Mouse (Mus musculus): ENCODE measurements around the gene Dusp10. TPM values are rescaled to one million over a fixed set of nuclear protein-coding genes. Genes with fewer than 3 reads are reported as not detected.

Dusp10 gene
- polyA plus RNA-seq, 1 experiment from 2014 or later: 7.0 TPM

- H3K9ac ChIP-seq: no peak overlapping the region
- H3K36me3 ChIP-seq (ENCODE audit: insufficient read depth): no peaks in the 10 kb centered on the region
- no peak overlapping the region for H3K4me3 ChIP-seq (ENCODE audit: low read depth, low read length)
- no peak overlapping the region for H3K4me2 ChIP-seq
- H3K9me3 ChIP-seq (ENCODE audit: low read depth, low read length): no peaks in the 10 kb centered on the region
- no peaks in the 10 kb centered on the region for H3K4me1 ChIP-seq (ENCODE audit: insufficient read depth)
- ATAC-seq (ENCODE audit: insufficient read depth) (no peak), DNase-seq (no peak)
- H3K27ac ChIP-seq (ENCODE audit: low read depth): no peak overlapping the region
- H3K27me3 ChIP-seq (ENCODE audit: insufficient read depth, low read length): no peaks in the 10 kb centered on the region
- WGBS: 58% methylated on average over 10 of the region's 10 CpGs
- TF ChIP-seq CTCF (IDR thresholded peaks at IDR 0.05; ENCODE audit: low read depth): no peak
Observed at GRCm38 (mm10) chr1:184015995-184016730, 3.1 kb downstream of the Dusp10 start.

- no peak for ATAC-seq (ENCODE audit: insufficient read depth)
- Histone ChIP-seq H3K4me1 (ENCODE audit: insufficient read depth) (no peaks in the 10 kb centered on the region), H3K9me3 (ENCODE audit: low read depth, low read length) (no peaks in the 10 kb centered on the region), H3K4me3 (ENCODE audit: low read depth, low read length) (no peak overlapping the region), H3K27ac (ENCODE audit: low read depth) (no peak overlapping the region), H3K27me3 (ENCODE audit: insufficient read depth, low read length) (no peaks in the 10 kb centered on the region), H3K4me2 (no peak overlapping the region), H3K36me3 (ENCODE audit: insufficient read depth) (no peaks in the 10 kb centered on the region), H3K9ac (no peak overlapping the region)
- TF ChIP-seq CTCF (IDR thresholded peaks at IDR 0.05; ENCODE audit: low read depth): no peak
- DNase-seq: no peak
- 80% methylated on average over 2 of the region's 2 CpGs for WGBS
Observed at GRCm38 (mm10) chr1:184017606-184018005, 4.5 kb downstream of the Dusp10 start.

DNA sequence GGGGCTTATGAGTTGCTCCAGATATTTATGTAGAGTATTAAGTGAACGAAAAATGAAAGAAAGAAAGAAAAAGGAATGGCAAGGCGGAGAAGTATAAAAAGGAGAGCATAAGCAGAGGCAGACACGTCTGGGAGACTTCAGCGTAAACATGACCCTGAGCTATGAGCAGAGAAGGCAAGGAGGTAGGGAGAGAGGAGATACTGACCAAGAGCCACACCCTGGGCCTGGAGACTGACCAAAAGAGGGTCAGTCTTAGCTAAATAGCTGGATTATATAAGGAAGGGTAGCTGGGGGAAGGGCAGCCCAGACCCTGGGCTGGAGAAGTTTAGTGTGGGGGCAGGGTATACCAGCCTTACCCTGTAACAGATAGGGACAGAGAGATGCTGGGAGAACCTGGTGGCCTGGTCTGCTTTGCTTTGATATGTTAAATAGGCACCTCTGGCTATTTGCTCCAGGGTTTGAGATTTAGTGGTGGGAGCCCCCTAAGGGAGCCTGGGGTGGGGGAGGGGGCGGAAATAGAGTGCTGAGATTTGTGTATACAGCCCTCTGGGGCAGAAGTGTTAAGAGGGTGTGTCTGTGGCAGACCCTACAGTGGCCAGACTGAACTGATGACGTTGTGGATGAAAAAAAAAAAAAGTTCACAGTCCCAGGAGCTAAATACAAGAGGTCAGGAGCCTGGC, 6.1 kb downstream of the Dusp10 start:
- Histone ChIP-seq H3K4me2 (no peak overlapping the region), H3K4me3 (ENCODE audit: low read depth, low read length) (no peak overlapping the region), H3K36me3 (ENCODE audit: insufficient read depth) (no peaks in the 10 kb centered on the region), H3K9me3 (ENCODE audit: low read depth, low read length) (no peaks in the 10 kb centered on the region), H3K27ac (ENCODE audit: low read depth) (no peak overlapping the region), H3K9ac (no peak overlapping the region), H3K4me1 (ENCODE audit: insufficient read depth) (no peaks in the 10 kb centered on the region), H3K27me3 (ENCODE audit: insufficient read depth, low read length) (no peaks in the 10 kb centered on the region)
- no peak for DNase-seq
- ATAC-seq (ENCODE audit: insufficient read depth): peak; percentile 63
- 44% methylated on average over 6 of the region's 6 CpGs for WGBS
- no peak for TF ChIP-seq CTCF (IDR thresholded peaks at IDR 0.05; ENCODE audit: low read depth)

- Histone ChIP-seq H3K27ac (ENCODE audit: low read depth) (no peak overlapping the region), H3K36me3 (ENCODE audit: insufficient read depth) (no peaks in the 10 kb centered on the region), H3K9me3 (ENCODE audit: low read depth, low read length) (no peaks in the 10 kb centered on the region), H3K9ac (no peak overlapping the region), H3K27me3 (ENCODE audit: insufficient read depth, low read length) (no peaks in the 10 kb centered on the region), H3K4me3 (ENCODE audit: low read depth, low read length) (no peak overlapping the region), H3K4me1 (ENCODE audit: insufficient read depth) (no peaks in the 10 kb centered on the region), H3K4me2 (no peak overlapping the region)
- TF ChIP-seq CTCF (IDR thresholded peaks at IDR 0.05; ENCODE audit: low read depth): no peak
- DNase-seq (no peak), ATAC-seq (ENCODE audit: insufficient read depth) (no peak; the same call in 1 of the 2 replicates)
- WGBS: 23% methylated on average over 6 of the region's 6 CpGs
Observed at GRCm38 (mm10) chr1:184019722-184020107, 6.6 kb downstream of the Dusp10 start.

DNA sequence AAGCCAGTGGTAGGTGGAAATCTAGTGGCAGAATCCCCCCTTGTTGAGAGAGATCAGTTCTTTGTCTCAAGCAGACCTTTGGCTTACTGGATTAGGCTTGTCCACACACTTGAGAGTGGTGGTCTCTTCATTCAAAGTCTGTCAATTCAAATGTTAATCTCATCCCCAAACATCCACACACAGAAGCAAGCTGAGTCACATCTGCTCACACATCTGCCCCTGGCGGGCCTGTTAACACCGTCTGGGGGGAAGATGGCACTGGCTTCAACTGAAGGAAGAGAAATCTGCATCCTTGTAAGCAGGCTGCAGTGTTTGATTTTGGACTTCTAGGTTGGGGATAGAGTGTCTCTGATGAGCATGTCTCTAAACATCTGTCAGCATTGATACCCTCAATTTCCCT, 10.9 kb downstream of the Dusp10 start:
- 28% methylated on average over 2 of the region's 2 CpGs for WGBS
- no peak overlapping the region for H3K4me2 ChIP-seq
- H3K27me3 ChIP-seq (ENCODE audit: insufficient read depth, low read length): no peaks in the 10 kb centered on the region
- ATAC-seq (ENCODE audit: insufficient read depth): no peak
- no peak for TF ChIP-seq CTCF (IDR thresholded peaks at IDR 0.05; ENCODE audit: low read depth)
- no peak for DNase-seq
- H3K9me3 ChIP-seq (ENCODE audit: low read depth, low read length): no peaks in the 10 kb centered on the region
- no peak overlapping the region for H3K9ac ChIP-seq
- H3K27ac ChIP-seq (ENCODE audit: low read depth): no peak overlapping the region
- no peaks in the 10 kb centered on the region for H3K4me1 ChIP-seq (ENCODE audit: insufficient read depth)
- H3K4me3 ChIP-seq (ENCODE audit: low read depth, low read length): no peak overlapping the region
- no peaks in the 10 kb centered on the region for H3K36me3 ChIP-seq (ENCODE audit: insufficient read depth)

DNA sequence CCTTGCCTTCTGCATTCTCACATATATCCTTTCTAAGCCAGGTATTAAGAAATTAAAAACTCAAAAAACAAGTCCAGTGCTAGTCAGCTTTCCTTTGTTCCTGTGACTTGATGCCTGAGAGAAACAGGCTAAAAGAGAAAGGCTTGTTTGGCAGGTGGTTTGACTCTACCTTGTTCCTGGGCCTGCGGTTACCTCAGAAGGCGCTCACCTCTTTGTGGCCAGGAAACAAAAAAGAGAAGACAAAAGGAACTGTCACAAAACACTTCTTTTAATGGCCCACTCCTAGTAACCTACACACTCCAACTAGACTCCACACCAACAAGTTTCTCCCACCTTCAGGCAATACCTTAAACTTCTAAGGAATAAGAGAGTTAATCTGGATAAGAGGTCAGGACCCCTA, 11.5 kb downstream of the Dusp10 start:
- Histone ChIP-seq H3K9me3 (ENCODE audit: low read depth, low read length) (no peaks in the 10 kb centered on the region), H3K4me3 (ENCODE audit: low read depth, low read length) (no peak overlapping the region), H3K4me2 (no peak overlapping the region), H3K27me3 (ENCODE audit: insufficient read depth, low read length) (no peaks in the 10 kb centered on the region), H3K27ac (ENCODE audit: low read depth) (no peak overlapping the region), H3K9ac (no peak overlapping the region), H3K4me1 (ENCODE audit: insufficient read depth) (no peaks in the 10 kb centered on the region), H3K36me3 (ENCODE audit: insufficient read depth) (no peaks in the 10 kb centered on the region)
- ATAC-seq (ENCODE audit: insufficient read depth) (no peak), DNase-seq (no peak)
- no peak for TF ChIP-seq CTCF (IDR thresholded peaks at IDR 0.05; ENCODE audit: low read depth)
- WGBS: 94% methylated on average over 2 of the region's 2 CpGs

GRCm38 (mm10) chr1:184025079-184025478, 12.0 kb downstream of the Dusp10 start:
- Histone ChIP-seq H3K9me3 (ENCODE audit: low read depth, low read length) (no peaks in the 10 kb centered on the region), H3K9ac (no peak overlapping the region), H3K27me3 (ENCODE audit: insufficient read depth, low read length) (no peaks in the 10 kb centered on the region), H3K36me3 (ENCODE audit: insufficient read depth) (no peaks in the 10 kb centered on the region), H3K4me3 (ENCODE audit: low read depth, low read length) (no peak overlapping the region), H3K4me2 (no peak overlapping the region), H3K27ac (ENCODE audit: low read depth) (no peak overlapping the region), H3K4me1 (ENCODE audit: insufficient read depth) (no peaks in the 10 kb centered on the region)
- 89% methylated on average over 5 of the region's 5 CpGs for WGBS
- ATAC-seq (ENCODE audit: insufficient read depth) (no peak), DNase-seq (no peak)
- TF ChIP-seq CTCF (IDR thresholded peaks at IDR 0.05; ENCODE audit: low read depth): no peak
